Mouse (Mus musculus): ENCODE measurements around the gene Foxd1. TPM values are rescaled to one million over a fixed set of nuclear protein-coding genes. Genes with fewer than 3 reads are reported as not detected.

Foxd1 gene
- polyA plus RNA-seq, 1 experiment from 2014 or later: 3.9 TPM

Other genes with a start within 250 kb of the Foxd1 start
- gene Arhgef28, start 147.8 kb upstream of the Foxd1 start, polyA plus RNA-seq (2016; fragmentation: Nextera tagmentation; extraction: Ambion mirVana): 8.6 and 10.6 TPM in 2 replicates
- gene Utp15, start 91.2 kb upstream of the Foxd1 start, polyA plus RNA-seq (2016; fragmentation: Nextera tagmentation; extraction: Ambion mirVana): 36.8 and 44.8 TPM in 2 replicates
- gene Ankra2, start 91.2 kb upstream of the Foxd1 start, polyA plus RNA-seq (2016; fragmentation: Nextera tagmentation; extraction: Ambion mirVana): 17.6 and 22.4 TPM in 2 replicates
- gene Gm21976, start 74.4 kb upstream of the Foxd1 start, polyA plus RNA-seq (2016; fragmentation: Nextera tagmentation; extraction: Ambion mirVana): not detected in 2 replicates
- 664 and 711 TPM in 2 replicates for gene Btf3, start 37.2 kb upstream of the Foxd1 start, polyA plus RNA-seq (2016; fragmentation: Nextera tagmentation; extraction: Ambion mirVana)
- 1.4 and 1.6 TPM in 2 replicates for gene Gm10320, start 137.8 kb downstream of the Foxd1 start, polyA plus RNA-seq (2016; fragmentation: Nextera tagmentation; extraction: Ambion mirVana)

Data from hindbrain, embryonic 10.5 days (tissue).